26 mouse cellular contexts compared by ENCODE assay signal in the genomic region with DNA sequence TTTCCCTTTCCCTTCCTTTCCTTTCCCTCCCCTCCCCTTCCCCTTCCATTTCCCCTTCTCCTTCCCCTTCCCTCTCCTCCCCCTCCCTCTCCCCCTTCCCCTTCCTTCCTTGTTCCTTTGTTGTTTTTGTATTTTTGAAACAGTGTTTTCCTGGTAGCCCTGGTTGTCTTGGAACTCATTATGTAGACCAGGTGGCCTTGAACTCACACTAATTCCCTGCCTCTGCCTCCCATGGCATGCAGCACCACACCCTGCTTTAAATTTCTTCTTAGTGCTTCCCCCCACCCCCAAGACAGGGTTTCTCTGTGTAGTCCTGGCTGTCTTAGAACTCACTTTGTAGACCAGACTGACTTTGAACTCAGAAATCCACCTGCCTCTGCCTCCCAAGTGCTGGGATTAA.
"Had no signal": no experiment of that assay in that cellular context is flagged by ENCODE, and none has a peak within 500 bp of the region (broad histone marks: within the 10 kb centered on the region; RNA-seq: fewer than 3 reads in every experiment).

No protein-coding gene starts in this region.

- DNase-seq: cerebellum, adult 9-11 months; cerebellum, postnatal 10 days; cerebellum, postnatal 14 days; cerebellum, postnatal 25 days; cerebellum, postnatal 36 days; embryo, embryonic 11 days; forebrain, postnatal 0 days; gastrocnemius, adult 2 months; gastrocnemius, postnatal 10 days; gastrocnemius, postnatal 14 days; gastrocnemius, postnatal 25 days; gastrocnemius, postnatal 36 days; heart, adult 11 months; heart, adult 18-20 months; heart, adult 2 months had no signal

- H3K9me3 ChIP-seq: embryonic facial prominence, embryonic 10.5 days; embryonic facial prominence, embryonic 12.5 days; embryonic facial prominence, embryonic 13.5 days; embryonic facial prominence, embryonic 15.5 days; forebrain, embryonic 10.5 days; forebrain, embryonic 12.5 days; forebrain, embryonic 13.5 days; forebrain, embryonic 15.5 days had no signal

- H3K4me2 ChIP-seq: embryonic facial prominence, embryonic 12.5 days; embryonic facial prominence, embryonic 13.5 days; embryonic facial prominence, embryonic 15.5 days; forebrain, embryonic 12.5 days; forebrain, embryonic 13.5 days; forebrain, embryonic 15.5 days had no signal

- H3K4me3 ChIP-seq: embryonic facial prominence, embryonic 10.5 days; embryonic facial prominence, embryonic 12.5 days; embryonic facial prominence, embryonic 13.5 days; embryonic facial prominence, embryonic 15.5 days; erythroblast, embryonic 14.5 days; forebrain, embryonic 10.5 days; forebrain, embryonic 12.5 days; forebrain, embryonic 13.5 days; forebrain, embryonic 15.5 days; gastrocnemius, adult 2 months; heart, adult 2 months had no signal

- H3K4me1 ChIP-seq: embryonic facial prominence, embryonic 10.5 days; embryonic facial prominence, embryonic 12.5 days; embryonic facial prominence, embryonic 13.5 days; embryonic facial prominence, embryonic 15.5 days; forebrain, embryonic 10.5 days; forebrain, embryonic 12.5 days; forebrain, embryonic 13.5 days; forebrain, embryonic 15.5 days had no signal

- H3K36me3 ChIP-seq: embryonic facial prominence, embryonic 10.5 days; embryonic facial prominence, embryonic 12.5 days; forebrain, embryonic 12.5 days; forebrain, embryonic 15.5 days had no signal

- ATAC-seq: forebrain, embryonic 13.5 days; forebrain, embryonic 14.5 days; forebrain, embryonic 15.5 days; forebrain, embryonic 16.5 days; forebrain, postnatal 0 days had no signal

- H3K27ac ChIP-seq: embryonic facial prominence, embryonic 10.5 days; embryonic facial prominence, embryonic 12.5 days; embryonic facial prominence, embryonic 13.5 days; embryonic facial prominence, embryonic 15.5 days; forebrain, embryonic 10.5 days; forebrain, embryonic 12.5 days; forebrain, embryonic 13.5 days; forebrain, embryonic 15.5 days; gastrocnemius, adult 2 months; heart, adult 2 months had no signal

- H3K27me3 ChIP-seq: embryonic facial prominence, embryonic 12.5 days; embryonic facial prominence, embryonic 13.5 days; embryonic facial prominence, embryonic 15.5 days; forebrain, embryonic 12.5 days; forebrain, embryonic 13.5 days; forebrain, embryonic 15.5 days had no signal

- H3K9ac ChIP-seq: embryonic facial prominence, embryonic 12.5 days; embryonic facial prominence, embryonic 13.5 days; embryonic facial prominence, embryonic 15.5 days; forebrain, embryonic 12.5 days; forebrain, embryonic 13.5 days; forebrain, embryonic 15.5 days; forebrain, postnatal 0 days had no signal
